Mouse (Mus musculus): ENCODE measurements around the gene Tmem150c. TPM values are rescaled to one million over a fixed set of nuclear protein-coding genes. Genes with fewer than 3 reads are reported as not detected.

Tmem150c gene
- polyA plus RNA-seq, 2 experiments = 4.8 to 7.3 TPM

GRCm38 (mm10) chr5:100191438-100192190, 32.0 kb upstream of the Tmem150c start:
- Histone ChIP-seq H3K9ac (ENCODE audit: low read depth, low read length, severe bottlenecking) (no peak overlapping the region), H3K4me2 (replicated peaks; ENCODE audit: low read depth, low read length, severe bottlenecking) (no peak overlapping the region), H3K9me3 (ENCODE audit: control insufficient read depth, low read length) (no peaks in the 10 kb centered on the region), H3K4me1 (ENCODE audit: control insufficient read depth, insufficient read depth, low read length) (peaks cover 8% of the 10 kb centered on the region), H3K27me3 (ENCODE audit: control insufficient read depth, insufficient read depth, low read length) (no peaks in the 10 kb centered on the region), H3K27ac (replicated peaks; ENCODE audit: low read depth, low read length) (no peak overlapping the region), H3K4me3 (replicated peaks; ENCODE audit: low read length) (no peak overlapping the region), H3K36me3 (ENCODE audit: control insufficient read depth, insufficient read depth, low read length) (no peaks in the 10 kb centered on the region)
- WGBS = 91% methylated on average over 14 of the region's 14 CpGs
- no peak for DNase-seq (ENCODE audit: low spot score)
- ATAC-seq (ENCODE audit: low FRiP score, low read depth) = no peak
- no peak for TF ChIP-seq POLR2A (IDR thresholded peaks at IDR 0.05; ENCODE audit: borderline replicate concordance, extremely low read depth, insufficient read depth, insufficient read length)

DNA sequence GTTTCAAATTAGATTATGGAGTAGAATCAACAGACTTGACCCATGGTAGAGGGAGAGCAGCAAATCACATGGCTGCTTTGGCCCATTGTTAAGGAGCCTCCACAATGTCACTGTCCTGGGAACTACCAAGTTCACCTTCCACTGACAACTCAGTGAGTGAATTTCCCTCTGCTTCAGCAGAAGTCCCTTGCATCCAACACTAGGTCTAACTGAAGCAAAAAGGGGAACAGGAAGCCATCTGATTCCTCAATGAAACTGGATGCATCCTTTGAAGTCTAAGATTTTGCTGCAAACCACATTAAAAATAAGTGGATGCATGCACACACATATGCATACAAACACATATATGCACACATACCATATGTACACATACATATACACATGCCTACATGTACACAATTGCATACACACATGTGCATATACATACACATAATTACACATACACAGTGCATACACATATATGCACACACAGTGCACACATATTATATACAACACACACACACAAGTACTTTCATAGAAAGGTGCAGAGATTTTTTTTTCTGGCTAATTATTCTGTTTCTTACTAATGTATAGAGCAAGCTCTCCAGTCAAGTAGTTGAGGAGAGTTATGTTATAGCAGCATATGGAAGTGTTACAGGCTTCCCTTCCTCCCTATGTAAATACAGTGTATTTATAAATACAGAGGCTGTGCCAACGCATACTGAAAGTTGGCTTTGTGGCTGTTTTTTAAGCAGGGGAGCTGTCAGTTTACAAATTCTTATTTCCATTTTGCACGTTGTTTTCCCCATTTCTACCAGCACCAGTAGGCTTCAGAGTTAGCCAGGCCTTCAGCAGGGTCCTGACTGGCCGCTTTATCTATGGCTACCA, 27.7 kb upstream of the Tmem150c start:
- ATAC-seq (ENCODE audit: low FRiP score, low read depth) (no peak), DNase-seq (ENCODE audit: low spot score) (no peak)
- no peak overlapping the region for H3K27ac ChIP-seq (replicated peaks; ENCODE audit: low read depth, low read length)
- WGBS = 81% methylated on average over 3 of the region's 3 CpGs
- TF ChIP-seq POLR2A (IDR thresholded peaks at IDR 0.05; ENCODE audit: borderline replicate concordance, extremely low read depth, insufficient read depth, insufficient read length) = no peak
- no peak overlapping the region for H3K4me2 ChIP-seq (replicated peaks; ENCODE audit: low read depth, low read length, severe bottlenecking)
- H3K4me3 ChIP-seq (replicated peaks; ENCODE audit: low read length) = no peak overlapping the region
- H3K9ac ChIP-seq (ENCODE audit: low read depth, low read length, severe bottlenecking) = no peak overlapping the region
- H3K36me3 ChIP-seq (ENCODE audit: control insufficient read depth, insufficient read depth, low read length) = no peaks in the 10 kb centered on the region
- H3K9me3 ChIP-seq (ENCODE audit: control insufficient read depth, low read length) = no peaks in the 10 kb centered on the region
- H3K4me1 ChIP-seq (ENCODE audit: control insufficient read depth, insufficient read depth, low read length) = no peaks in the 10 kb centered on the region
- no peaks in the 10 kb centered on the region for H3K27me3 ChIP-seq (ENCODE audit: control insufficient read depth, insufficient read depth, low read length)

DNA sequence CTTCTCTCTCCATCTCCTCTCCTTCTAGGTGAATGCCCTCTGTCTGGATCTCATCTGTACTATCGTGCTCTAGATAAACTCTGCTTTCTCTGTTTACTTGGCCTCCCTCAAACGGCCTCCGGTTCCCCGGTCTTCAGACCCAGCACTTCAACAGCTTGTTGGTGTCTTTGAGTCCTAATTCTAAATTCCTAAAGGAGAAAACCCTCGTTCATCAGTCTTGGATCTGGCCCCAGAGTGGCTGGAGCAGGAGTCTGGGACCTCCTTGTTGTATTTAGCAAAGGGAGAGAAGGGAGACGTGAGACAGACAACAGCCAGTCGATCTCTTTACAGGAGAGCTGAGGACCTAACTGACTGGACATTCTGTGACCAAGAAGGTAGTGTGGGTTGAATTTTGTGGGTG, 27.0 kb upstream of the Tmem150c start:
- no peak for DNase-seq (ENCODE audit: low spot score)
- WGBS = 66% methylated on average over 7 of the region's 7 CpGs
- TF ChIP-seq POLR2A (IDR thresholded peaks at IDR 0.05; ENCODE audit: borderline replicate concordance, extremely low read depth, insufficient read depth, insufficient read length) = no peak

GRCm38 (mm10) chr5:100185895-100186294, 26.3 kb upstream of the Tmem150c start:
- Histone ChIP-seq H3K4me1 (ENCODE audit: control insufficient read depth, insufficient read depth, low read length) (0 out of 2 replicates have a peak, but pooled peaks cover 4% of the 10 kb centered on the region), H3K36me3 (ENCODE audit: control insufficient read depth, insufficient read depth, low read length) (no peaks in the 10 kb centered on the region), H3K4me2 (replicated peaks; ENCODE audit: low read depth, low read length, severe bottlenecking) (no peak overlapping the region), H3K4me3 (replicated peaks; ENCODE audit: low read length) (no peak overlapping the region), H3K9me3 (ENCODE audit: control insufficient read depth, low read length) (no peaks in the 10 kb centered on the region), H3K27ac (replicated peaks; ENCODE audit: low read depth, low read length) (no peak overlapping the region), H3K27me3 (ENCODE audit: control insufficient read depth, insufficient read depth, low read length) (no peaks in the 10 kb centered on the region), H3K9ac (ENCODE audit: low read depth, low read length, severe bottlenecking) (no peak overlapping the region)
- ATAC-seq (ENCODE audit: low FRiP score, low read depth) = no peak
- 22% methylated on average over 7 of the region's 7 CpGs for WGBS
- DNase-seq (ENCODE audit: low spot score) = no peak
- no peak for TF ChIP-seq POLR2A (IDR thresholded peaks at IDR 0.05; ENCODE audit: borderline replicate concordance, extremely low read depth, insufficient read depth, insufficient read length)

More for the DNA sequence above, 27.0 kb upstream of the Tmem150c start:
- no peak overlapping the region for H3K4me2 ChIP-seq (replicated peaks; ENCODE audit: low read depth, low read length, severe bottlenecking)
- no peaks in the 10 kb centered on the region for H3K27me3 ChIP-seq (ENCODE audit: control insufficient read depth, insufficient read depth, low read length)
- no peaks in the 10 kb centered on the region for H3K9me3 ChIP-seq (ENCODE audit: control insufficient read depth, low read length)
- H3K4me1 ChIP-seq (ENCODE audit: control insufficient read depth, insufficient read depth, low read length) = 0 out of 2 replicates have a peak, but pooled peaks cover under 1% of the 10 kb centered on the region
- H3K27ac ChIP-seq (replicated peaks; ENCODE audit: low read depth, low read length) = no peak overlapping the region
- ATAC-seq (ENCODE audit: low FRiP score, low read depth) = no peak
- H3K4me3 ChIP-seq (replicated peaks; ENCODE audit: low read length) = no peak overlapping the region
- H3K9ac ChIP-seq (ENCODE audit: low read depth, low read length, severe bottlenecking) = no peak overlapping the region
- no peaks in the 10 kb centered on the region for H3K36me3 ChIP-seq (ENCODE audit: control insufficient read depth, insufficient read depth, low read length)

DNA sequence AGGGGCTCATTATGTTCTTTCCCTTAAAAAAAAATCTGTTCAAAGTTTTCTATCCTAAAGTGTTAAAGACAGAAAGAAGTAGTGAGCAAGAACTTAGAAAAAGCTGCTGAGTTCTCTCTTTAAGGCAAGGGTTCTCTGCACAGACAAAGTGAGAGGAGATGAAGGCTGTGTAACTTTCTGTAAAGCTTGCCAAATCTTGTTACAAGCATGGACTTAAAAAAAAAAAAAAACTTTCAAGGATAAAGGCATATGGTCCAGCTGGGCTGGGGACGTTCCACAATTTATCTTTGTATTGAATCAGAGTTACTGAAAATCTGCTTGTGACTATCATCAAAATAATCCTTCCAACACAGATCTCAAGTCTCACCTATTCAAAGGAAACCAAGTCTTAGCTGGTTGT, 21.4 kb upstream of the Tmem150c start:
- Histone ChIP-seq H3K4me2 (replicated peaks; ENCODE audit: low read depth, low read length, severe bottlenecking) (no peak overlapping the region), H3K9ac (ENCODE audit: low read depth, low read length, severe bottlenecking) (no peak overlapping the region), H3K9me3 (ENCODE audit: control insufficient read depth, low read length) (no peaks in the 10 kb centered on the region), H3K36me3 (ENCODE audit: control insufficient read depth, insufficient read depth, low read length) (no peaks in the 10 kb centered on the region), H3K27me3 (ENCODE audit: control insufficient read depth, insufficient read depth, low read length) (no peaks in the 10 kb centered on the region), H3K27ac (replicated peaks; ENCODE audit: low read depth, low read length) (no peak overlapping the region), H3K4me3 (replicated peaks; ENCODE audit: low read length) (no peak overlapping the region), H3K4me1 (ENCODE audit: control insufficient read depth, insufficient read depth, low read length) (0 out of 2 replicates have a peak, but pooled peaks cover 4% of the 10 kb centered on the region)
- no peak for DNase-seq (ENCODE audit: low spot score)
- ATAC-seq (ENCODE audit: low FRiP score, low read depth) = no peak
- 48% methylated on average over 1 of the region's 1 CpGs for WGBS
- no peak for TF ChIP-seq POLR2A (IDR thresholded peaks at IDR 0.05; ENCODE audit: borderline replicate concordance, extremely low read depth, insufficient read depth, insufficient read length)

Measured in limb, embryonic 14.5 days (tissue).